Mouse (Mus musculus) ES-CJ7 (cell line): ENCODE measurements around the gene Mapt.

Source experiments
- DNase-seq: peaks from one replicate; pipeline ENCODE4 v3.0.0; 2011; ENCODE audit warnings: low read depth, low spot score

The Mapt gene

GRCm38 (mm10) chr11:104231041-104231911 is at the start of gene Mapt:
TSS of gene Mapt (plus strand) at chr11:104231390.
- DNase-seq, result peak; percentile 93

GRCm38 (mm10) chr11:104182141-104182540 is 49.0 kb upstream of the Mapt start:
- no peak for DNase-seq

DNA sequence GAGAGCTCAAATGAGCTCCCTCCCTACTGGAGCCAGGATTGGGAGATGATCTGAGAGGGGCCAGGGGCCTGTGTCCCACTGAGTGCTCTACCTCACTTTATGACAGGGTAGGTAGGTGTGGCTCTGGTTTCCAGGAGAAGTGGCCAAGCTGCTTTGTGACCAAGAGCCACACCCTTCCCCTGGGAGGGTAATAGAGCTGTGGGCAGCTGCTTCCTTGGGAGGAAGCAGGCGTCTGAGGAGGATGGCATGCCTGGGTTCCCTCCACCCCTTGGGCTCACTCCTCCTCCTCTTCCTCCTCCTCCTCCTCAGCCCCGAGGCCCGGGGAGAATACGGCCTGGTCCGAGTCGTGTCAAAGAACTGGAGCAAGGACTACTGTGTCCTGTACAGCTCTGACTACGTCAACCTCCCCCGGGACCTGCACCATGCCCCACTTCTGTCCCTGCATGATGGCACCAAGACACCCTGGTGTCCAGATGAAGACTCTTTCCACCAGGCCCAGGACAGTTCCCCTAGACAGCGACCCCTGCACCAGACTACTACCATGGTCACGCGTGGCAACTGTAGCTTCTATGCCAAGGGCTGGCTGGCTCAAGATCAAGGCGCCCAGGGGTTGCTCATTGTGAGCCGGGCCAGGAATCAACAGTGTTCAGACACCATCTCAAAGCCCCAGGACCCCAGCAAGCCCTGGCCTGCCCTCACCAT is 44.9 kb upstream of the Mapt start, which contains the start of gene Sppl2c:
TSS of gene Sppl2c (plus strand) at position 193 of the 702 bp plus-strand sequence.
- no peak for DNase-seq

- no peak for DNase-seq
Measured at GRCm38 (mm10) chr11:104186837-104187150, 44.4 kb upstream of the Mapt start.

DNA sequence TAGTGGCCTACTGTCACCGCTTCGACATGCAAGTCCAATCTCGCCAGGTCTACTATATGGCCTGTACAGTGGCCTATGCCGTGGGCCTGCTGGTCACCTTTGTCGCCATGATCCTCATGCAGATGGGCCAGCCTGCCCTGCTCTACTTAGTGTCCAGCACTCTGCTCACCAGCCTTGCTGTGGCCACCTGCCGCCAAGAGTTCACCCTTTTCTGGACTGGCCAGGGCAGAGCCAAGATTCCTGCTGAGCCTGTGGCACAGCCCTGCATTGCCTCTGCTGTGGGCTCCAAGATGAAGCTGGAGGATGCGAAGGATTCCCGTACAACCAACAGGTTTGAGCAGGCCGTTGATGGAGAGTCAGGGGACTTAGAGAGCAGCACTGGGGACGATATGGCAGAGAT is 43.4 kb upstream of the Mapt start:
- DNase-seq, result no peak

GRCm38 (mm10) chr11:104190008-104190407 is 41.2 kb upstream of the Mapt start:
- no peak for DNase-seq

- no peak for DNase-seq
Measured at GRCm38 (mm10) chr11:104195382-104195781, 35.8 kb upstream of the Mapt start.

GRCm38 (mm10) chr11:104195791-104196190 is 35.4 kb upstream of the Mapt start:
- peak; percentile 97 for DNase-seq

DNA sequence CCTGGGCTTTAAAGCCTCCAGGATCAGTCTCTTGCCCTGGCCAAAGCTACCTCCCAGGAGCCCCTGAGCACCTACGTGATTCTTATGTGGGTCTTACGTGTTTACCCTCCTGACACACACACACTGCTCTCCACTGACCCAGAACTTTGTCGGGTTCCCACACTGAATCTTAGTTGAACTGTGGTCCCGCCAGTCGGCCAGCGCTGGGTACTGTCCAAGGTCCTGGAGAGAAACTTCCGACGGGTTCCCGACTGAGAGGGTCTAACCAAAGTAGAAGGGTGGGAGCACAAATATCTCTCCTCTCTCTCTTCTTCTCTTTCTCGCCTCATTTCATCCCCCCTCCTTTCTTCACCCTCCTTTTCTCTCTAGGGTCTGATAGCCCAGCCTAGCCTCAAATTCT is 33.3 kb upstream of the Mapt start:
- DNase-seq, result peak; percentile 38

- no peak for DNase-seq
Measured at GRCm38 (mm10) chr11:104203271-104203670, 27.9 kb upstream of the Mapt start.

GRCm38 (mm10) chr11:104206573-104206972 is 24.6 kb upstream of the Mapt start:
- DNase-seq, result no peak

DNA sequence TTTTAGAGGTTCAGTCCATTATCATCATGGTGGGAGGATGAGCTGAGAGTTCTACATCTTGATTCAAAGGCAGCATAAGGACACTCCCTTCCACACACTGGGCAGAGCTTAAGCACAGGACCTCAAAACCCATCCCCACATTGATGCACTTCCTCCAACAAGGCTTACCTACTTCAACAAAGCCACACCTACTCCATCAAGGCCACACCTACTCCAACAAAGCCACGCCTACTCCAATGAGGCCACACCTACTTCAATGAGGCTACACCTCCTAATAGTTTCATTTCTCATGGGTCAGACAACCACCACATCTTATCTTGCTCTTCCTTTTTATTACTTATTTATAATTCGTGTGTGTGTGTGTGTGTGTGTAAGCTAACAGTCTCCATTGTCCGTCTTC is 22.1 kb upstream of the Mapt start:
- peak; percentile 54 for DNase-seq

DNA sequence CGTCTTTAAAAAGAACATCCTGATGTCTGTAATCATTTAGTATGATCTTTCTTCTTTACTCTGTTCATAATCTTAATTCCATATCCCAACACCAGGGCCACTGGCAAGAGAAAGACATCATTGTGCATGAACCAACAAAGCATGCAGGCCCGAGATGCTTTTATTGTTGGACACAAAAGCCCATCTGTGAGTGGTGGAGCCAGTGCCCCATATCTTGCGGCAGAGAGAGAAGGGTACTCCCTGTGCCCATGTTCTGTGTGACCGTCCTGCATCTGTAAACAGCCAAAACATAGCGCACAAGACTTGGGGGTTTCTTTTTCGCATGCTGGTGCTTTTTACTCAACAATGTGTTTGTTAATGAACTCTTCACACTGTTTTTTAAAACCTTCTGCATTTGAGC is 19.9 kb upstream of the Mapt start:
- no peak for DNase-seq

- DNase-seq, result peak; percentile 43
Measured at GRCm38 (mm10) chr11:104214128-104214527, 17.1 kb upstream of the Mapt start.

GRCm38 (mm10) chr11:104218075-104218474 is 13.1 kb upstream of the Mapt start:
- no peak for DNase-seq

- DNase-seq, result no peak
Measured at GRCm38 (mm10) chr11:104220291-104220690, 10.9 kb upstream of the Mapt start.

- peak; percentile 64 for DNase-seq
Measured at GRCm38 (mm10) chr11:104221751-104222150, 9.4 kb upstream of the Mapt start.

DNA sequence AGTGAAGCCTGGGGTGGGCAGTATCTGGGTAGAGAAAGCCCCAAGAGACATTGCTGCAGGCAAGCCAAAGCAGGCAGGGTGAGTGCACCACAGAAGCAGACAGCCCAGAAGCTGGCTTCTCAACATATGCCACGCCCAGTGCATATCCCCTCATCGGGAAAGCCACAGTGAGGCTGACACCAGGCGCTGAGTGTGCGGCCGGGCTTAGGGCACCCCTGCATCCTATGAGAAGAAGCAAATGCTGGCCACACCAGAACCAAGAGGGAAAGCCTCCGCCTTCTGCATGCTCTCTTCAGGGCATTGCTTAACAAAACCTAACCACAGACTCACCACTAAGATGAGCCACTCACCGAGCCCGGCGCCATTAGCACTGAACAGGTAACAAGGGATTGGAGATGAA is 7.9 kb upstream of the Mapt start:
- DNase-seq, result no peak

DNA sequence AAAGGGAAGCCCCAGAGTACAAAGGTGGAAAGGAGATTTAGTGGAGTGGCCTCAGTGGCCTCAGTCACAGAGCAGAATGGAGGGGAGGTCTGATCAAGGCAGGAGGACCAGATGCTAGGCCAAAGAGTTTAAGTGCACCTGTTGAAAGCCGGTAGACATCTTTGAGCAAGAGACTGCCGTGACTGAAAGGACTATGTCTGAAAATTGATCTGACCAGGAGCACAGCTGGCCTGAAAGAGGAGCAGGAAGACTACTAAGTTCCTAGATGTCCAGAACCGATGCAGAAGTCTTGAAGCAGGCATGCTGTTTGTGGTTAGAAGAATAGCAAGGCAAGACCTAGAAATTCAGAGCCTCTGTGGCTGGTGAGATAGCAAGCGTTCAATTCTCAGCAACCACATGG is 1.8 kb upstream of the Mapt start:
- DNase-seq, result no peak

- DNase-seq, result peak; percentile 27
Measured at GRCm38 (mm10) chr11:104230066-104230778, 968 bp upstream of the Mapt start.

DNA sequence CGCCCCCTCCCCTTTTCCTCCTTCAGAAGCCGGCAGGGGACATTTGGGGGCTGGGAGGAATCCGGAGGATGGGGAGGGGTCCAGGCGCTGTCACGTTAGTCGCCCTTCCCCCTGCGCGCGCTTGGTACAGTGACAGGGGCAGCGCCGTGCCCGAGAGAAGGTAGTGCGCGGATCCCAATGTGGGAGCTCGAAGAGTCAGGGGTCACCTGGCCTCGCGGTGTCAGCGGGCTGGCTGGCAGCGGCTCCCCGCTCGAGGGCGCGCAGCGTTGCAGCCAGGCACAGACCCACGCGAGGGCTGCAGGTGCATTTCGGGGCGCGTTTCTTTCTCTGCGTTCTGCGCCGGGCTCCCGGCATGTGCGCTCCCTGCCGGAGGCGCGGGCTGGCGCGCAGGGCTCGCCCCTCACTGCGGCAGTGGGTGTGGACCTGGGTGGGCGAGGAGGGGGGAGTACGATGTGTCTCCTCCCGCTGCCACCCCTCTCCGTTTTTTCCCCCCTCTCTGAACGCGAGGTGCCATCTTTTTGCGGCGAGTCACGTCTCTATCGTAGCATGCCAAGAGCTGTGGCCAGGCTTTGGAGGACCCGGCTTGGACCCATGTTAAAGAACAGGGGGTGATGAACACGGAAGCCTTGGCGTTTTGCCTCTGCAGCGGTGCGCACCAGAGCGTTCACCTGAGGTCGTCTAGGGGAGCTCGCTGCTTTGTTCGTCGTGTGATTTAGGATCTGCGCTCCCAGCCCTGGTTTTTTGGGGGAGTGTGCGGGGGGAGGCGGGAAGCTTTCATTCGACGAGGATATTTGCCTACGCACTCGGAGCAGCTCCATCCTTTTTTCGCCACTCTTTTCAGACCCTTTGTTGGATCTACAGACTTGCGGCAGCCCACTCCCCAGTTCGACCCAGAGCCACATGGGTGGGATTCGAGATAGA is 1.2 kb downstream of the Mapt start:
- DNase-seq, result peak; percentile 55
